Mouse (Mus musculus) lung, adult 18-20 months (tissue): Measurements from ENCODE around the gene Rab40c.

Source experiments
- DNase-seq, 2 experiments: peaks; one replicate each; pipeline ENCODE4 v3.0.0; 2022; ENCODE audit warnings: mixed read lengths in 2 of 2

Rab40c gene

DNA sequence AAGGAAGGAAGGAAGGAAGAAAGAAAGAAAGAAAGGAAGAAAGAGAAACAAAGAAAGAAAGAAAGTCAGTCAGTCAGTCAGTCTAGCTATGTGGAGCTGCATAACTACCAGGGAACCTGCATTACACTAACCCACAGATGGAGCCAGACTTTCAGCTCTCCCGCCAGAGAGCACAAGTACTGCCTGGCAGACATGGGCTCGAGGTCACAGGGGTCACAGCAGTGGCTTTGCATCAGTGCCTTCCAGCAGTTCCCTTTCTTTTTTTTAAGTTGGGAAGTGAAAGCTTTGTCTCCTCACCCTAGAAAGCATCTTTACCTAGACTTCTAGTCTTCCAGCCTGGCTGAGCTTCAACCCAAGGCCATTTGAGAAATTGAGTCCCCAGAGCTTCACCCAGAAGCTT, 24.1 kb downstream of the Rab40c start:
- DNase-seq = no peak

DNA sequence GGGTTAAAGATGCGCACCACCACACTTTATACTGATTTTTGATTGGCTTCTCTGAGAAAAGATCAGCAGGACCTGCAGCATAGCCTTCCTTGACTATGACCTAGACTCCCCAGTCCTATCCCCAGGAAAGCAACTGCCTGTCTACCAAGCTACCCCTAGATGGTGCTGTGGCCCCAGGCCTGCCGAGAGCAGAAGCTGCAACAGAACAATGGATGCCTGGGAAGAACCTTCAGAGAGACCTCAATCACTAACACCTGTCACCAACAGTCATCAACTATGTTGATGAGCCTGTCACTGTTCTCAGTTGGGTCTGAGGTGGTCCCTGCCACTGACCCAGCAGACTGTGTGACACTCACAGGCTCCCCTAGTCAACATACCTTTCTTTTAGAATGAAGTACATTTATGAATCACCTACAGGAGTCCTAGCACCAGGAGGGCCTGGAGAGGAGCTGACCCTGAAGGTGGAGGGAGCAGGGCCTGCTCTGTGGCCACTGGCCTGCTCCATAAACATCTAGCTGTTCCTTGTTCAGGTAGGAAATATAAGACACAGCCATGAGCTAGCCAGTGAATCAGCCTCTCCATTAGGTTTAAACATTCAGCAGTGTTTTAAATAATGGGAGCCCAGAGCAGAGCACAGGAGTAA, 25.4 kb downstream of the Rab40c start:
- peak; percentile 64 to 68 for DNase-seq

DNA sequence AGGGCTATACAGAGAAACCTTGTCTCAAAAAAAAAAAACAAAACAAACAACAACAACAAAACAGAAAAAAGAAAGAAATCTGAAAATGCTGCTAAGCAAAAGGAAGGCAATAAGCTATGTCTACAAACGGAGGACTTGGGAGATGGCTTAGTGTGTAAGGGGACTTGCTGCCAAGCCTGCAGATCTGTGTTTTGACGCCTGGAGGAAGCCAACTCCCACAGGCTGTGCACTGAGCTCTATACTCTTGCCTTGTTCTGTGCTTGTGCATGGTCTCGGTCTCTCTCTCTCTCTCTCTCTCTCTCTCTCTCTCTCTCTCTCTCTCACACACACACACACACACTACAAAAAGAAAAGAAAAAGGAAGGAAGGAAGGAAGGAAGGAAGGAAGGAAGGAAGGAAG, 30.7 kb downstream of the Rab40c start:
- DNase-seq = no peak

DNA sequence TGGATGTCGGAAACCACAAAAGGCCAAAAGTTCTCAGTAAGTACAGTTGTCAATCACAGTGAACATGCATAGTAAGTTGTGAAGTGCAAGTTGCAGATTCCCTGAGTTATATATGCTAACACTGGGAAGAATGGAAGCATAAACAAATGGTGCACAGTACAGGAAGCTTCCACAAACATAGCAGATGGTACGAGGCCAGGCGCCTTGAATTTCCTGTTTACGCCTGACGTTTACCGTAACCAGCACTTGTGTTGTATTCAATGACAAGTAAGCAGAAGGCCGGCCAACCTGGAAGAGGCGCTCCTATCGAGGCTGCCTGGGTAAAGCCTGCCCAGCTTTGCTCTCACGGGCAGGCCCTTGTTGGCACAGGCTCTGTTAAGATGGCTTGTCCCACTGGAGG, 32.1 kb downstream of the Rab40c start:
- peak; percentile 31 to 60 for DNase-seq

DNA sequence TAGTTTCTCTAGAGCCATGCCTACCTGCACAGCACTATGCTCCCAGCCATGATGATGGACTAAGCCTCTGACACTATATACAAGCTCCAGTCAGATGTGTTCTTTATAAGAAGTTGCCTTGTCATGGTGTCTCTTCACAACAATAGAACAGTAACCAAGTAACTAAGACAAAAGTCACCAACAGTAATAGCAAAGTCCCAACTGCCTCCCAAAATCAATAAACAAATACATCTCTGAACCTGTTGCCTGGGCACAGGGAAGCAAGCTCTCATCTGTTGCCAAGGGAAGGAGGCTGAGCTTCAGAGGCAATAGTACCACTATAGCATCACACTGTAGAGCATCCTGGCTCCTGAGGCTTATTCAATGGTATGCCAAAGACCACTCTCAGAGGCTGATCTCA, 32.7 kb downstream of the Rab40c start:
- DNase-seq = no peak

DNA sequence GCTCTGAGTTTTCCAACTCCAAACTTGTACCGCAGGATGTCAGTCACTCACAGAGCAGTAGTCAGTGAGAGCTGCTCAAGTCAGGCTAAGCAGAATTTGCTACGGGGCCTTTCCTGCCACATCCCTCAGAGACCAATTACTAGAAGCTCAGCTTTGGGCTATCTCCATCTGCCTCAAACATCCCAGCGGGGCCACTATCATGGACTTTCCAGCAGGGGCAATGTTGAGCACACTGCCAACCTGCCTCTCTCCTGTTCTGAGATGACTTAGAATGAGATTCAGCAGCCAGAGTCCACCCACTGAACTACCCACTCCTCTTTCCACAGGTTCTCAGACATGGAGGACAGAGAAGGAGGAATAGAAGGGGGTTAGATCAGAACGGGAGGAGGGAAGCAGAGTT, 33.9 kb downstream of the Rab40c start:
- no peak for DNase-seq

DNA sequence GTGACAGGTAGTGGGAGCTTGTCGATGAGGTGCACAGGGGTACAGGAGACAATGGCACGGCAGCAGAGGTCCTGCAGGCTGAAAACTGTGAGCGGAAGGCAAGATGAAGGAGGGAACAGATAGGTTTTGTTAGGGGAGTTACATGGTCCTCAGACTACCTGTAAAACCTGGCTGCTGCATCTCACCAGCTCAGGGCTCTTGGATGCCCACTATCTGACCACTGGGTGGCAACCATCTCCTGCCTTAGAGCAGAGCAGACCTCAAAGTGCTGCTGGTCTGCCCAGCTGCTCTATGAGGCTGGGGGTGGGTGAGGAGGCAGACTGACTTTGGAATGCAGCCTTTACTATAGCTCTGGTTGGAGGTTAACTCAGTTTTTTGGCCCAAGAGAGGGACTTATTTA, 35.7 kb downstream of the Rab40c start:
- no peak for DNase-seq

DNA sequence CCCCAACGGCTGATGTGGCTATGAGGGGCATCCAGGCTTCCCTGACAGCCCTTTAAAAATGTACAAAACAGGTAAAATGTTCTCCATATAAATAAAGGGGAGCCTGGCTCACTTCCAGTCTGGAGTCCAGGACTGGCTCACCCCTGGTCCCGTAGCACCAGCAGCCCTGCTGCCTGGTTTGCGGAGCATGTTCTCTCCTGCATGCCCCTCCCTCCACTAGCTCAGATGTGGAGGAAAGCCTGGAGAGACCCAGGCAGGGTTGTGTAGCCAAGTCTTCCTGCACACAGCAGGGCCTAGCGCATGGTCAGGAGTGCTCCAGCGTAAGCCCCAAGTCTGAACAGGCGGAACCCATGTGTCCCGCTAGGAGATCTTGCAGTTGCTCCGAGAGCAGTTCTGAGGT, 36.3 kb downstream of the Rab40c start:
- DNase-seq = no peak

DNA sequence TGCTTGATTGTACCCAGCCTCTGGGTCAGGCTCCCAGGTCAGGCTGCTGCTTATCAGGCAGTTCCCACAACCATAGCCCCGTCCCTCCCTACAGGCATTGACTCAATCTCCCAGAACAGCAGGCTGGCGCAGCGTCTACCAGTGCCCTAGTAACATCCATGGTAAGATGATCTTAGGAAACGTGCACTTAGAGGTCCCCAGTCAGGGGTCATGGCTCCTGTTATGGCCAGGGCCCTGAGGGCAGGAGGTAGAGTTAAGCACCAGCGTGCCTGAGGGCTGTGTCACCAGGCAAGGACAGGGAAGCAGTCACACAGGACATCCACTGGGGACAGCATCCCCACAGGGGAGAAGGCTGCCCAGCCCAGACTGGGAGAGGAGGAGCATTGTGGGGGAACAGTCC, 37.2 kb downstream of the Rab40c start:
- no peak for DNase-seq

DNA sequence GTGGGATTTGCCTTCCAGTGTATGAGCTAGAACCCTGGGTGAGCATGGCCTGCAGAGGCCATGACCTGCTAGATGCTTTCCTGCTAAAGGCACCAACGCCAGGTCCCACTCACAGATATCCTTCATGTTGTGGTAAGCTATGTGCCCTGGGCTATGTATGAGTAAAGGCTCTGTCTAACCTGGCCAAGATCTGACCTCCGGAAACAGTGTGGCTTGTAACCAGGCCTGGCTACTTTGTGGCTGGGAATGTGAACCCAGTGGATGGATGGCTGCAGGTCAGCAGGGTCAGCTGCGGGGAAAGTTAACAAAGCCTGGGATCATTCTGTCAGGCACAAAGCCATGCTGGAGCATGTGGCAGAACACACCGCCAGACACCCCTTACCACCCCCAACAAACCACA, 37.8 kb downstream of the Rab40c start:
- no peak for DNase-seq

DNA sequence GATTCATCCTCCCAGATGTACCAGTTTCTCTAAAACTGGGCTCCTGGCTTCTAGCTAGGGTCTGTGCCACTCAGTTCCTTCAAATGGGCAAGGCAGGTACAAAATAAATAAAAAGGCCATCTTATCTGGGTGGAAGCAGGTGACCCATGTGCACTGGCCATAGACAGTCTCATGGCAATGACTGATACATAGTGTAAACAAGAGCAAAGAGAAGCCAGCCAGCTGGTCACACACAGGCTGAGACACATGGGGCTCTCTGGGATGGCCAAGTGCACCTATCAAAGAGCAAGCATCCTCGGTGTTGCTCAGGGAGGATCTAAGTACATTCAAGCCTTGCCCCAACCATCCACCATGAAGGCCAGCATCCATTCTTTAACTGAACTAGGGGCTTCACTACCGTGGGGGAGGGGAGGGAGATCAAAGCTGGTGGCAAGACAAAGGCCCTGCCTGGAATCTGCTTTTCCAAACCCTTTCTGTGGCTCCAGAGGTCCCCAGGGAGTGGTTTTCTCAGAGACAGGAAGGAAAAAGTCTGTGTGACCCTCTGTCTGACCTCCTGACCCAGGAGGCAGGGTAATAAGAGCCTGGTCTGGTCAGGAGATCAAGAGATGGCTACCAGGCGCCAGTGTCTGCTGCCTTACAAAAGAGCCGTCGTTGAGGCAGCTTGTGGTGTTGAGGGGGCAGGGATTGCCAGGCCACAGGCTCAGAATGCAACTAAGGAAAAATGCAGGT, 38.5 kb downstream of the Rab40c start:
- DNase-seq = no peak

DNA sequence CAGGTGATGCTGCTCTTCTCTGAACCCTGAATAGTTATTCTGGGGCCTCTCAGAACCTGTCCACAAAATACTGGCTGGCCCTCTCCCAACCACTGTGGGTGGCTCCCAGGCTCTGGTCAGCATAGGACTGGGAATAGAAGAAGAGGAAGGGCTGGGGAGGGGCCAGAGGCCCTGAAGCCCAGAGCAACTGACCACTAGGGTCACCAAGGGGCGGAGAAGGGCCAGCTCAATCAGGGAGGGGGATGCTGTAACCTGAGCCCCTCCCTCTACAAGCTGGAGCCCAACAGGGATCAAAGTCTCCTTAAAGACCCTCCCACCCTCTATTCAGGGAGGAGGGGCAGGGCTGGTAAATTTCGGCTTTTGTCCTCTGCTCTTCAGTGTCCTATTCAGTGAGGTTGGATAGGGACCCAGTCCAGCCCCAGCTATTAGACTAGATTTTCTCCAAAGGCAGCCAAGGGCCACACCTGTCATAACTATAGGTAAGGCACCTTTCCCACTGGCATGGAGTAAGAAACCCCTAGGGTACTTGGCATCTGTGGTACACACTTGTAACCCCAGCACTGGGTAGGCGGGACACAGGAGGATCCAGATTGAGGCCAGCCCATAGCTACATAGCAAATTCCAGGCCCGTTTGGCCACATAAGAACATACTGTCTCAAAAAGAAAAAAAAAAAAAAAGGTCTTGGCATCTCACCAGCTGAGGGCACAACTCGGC, 39.2 kb downstream of the Rab40c start, which contains the start of gene Wfikkn1:
Gene Wfikkn1, minus strand, starts transcription at position 663 of the 715 bp plus-strand sequence.
- no peak for DNase-seq

DNA sequence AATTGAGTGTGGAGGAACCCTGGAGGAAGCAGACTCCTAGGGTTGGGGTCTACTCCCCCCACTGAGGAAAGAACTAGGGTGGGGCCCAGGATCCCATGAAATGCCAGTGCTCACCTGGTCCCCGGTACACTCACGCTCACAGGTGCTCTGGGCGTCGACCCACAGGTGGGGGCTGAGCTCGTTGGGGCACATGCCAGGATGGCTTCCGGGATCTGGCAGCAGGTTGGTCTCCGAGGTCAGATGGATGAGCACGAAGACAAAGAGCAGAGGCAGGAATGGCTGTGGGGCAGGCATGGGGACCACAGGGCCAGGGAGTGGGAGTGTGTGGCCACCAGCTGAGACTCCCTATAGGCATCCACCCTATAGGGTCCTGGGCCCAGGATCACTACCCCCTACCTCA, 39.8 kb downstream of the Rab40c start:
- DNase-seq = no peak

DNA sequence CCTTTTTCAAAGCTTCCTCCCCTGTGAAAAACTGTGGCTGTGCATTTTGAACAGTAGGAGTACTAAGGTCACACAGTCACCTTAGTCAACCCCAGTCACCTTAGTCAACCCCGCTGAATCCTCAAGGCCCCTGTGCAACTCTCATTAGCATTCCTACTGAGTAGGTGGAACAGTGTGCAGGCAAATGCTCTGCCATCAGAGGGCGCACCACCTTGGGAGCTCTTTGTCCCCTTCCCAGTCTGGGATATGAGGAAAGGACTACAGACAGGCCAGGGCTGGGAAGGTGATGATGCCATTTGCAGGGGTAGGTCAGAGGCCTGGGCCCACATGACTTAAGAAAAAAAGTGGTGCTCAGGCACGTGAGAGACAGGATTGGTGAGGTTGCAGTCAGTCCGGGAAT, 40.3 kb downstream of the Rab40c start:
- peak in 1 of 2 experiments; percentile 26 for DNase-seq

DNA sequence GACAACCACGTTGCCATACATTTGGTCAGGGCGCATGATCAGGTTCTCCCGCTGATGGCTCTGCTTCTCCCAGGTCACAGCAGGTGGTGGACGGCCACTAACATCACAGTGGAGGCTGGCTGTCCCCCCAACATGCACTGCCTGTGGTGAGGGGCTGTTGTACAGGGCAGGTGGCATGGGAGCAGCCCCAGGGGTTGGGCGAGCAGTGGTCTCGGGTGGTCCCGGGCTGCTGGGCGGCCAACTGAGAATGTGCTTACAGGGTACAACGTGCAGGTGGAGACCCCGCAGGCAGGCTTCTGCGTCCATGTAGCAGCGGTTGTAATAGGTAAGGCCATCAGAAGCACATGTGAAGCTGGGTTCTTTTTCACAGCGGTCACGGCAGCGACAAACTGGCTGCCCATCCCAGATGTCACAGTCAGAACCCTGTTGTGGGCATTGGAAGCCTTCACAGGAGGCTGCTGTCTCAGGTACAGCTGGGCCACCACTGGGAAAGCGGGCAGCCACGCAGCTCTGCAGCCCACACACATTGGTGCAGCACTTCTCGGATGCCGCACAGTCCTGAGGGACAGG, 40.8 kb downstream of the Rab40c start:
- no peak for DNase-seq

DNA sequence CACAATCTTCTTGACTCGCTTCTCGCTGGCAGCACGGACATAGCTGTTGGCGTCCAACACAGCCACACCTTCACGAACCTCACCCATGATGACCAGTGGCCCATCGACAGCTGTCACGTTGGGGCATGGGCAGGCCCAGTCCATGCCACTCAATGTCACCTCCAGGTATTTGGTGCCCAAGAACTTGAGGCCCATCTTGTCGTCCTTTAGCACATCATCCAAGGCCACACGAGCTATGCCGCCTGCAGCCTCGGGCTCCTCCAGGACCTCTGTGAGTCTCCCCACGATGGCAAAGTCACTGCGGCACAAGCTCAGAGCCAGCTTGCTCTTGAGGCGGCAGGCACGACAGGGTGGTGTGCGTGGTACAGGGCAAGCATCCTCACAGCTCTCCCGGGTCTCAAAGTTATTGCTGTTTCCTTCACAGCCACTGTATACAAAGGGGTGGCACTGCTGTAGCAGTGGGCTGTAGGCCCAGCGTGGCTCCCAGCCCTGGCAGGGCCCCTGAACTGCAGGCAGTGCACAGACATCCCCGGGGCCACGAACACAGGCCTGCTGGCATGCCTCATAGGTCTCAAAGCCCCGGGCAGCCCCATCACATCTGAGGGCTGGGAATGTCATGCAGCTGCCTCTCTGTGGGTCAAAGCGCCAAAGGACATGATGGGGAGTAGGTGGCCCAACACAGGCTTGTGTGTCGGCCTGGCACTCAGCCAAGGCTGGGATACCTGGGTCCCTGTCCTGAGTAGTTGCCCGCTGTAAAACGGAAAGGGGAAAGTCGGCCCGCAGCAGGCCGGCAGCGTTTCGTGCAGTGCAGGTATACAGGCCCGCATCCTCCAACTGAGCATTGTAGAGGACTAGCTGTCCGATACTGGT, 41.6 kb downstream of the Rab40c start:
- DNase-seq = no peak

DNA sequence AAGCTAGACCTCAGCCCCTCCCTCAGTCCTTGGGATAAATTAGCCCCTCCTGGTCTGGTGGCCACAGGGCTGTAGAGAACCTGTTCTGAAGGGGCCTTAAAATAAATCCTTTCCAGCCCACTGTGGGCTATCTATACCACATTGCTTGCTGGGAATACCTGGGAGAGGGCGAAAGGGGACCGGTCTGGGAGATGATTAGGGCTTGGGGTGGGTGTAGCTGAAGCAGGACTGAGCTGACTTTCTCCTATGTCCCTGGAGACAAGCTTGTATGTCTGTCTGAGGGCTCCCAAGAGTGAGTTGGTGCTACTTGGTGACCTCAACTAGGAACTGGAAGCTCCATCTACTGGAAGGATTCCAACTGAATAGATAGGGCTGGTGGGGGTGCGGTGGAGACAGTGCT, 42.5 kb downstream of the Rab40c start:
- no peak for DNase-seq

DNA sequence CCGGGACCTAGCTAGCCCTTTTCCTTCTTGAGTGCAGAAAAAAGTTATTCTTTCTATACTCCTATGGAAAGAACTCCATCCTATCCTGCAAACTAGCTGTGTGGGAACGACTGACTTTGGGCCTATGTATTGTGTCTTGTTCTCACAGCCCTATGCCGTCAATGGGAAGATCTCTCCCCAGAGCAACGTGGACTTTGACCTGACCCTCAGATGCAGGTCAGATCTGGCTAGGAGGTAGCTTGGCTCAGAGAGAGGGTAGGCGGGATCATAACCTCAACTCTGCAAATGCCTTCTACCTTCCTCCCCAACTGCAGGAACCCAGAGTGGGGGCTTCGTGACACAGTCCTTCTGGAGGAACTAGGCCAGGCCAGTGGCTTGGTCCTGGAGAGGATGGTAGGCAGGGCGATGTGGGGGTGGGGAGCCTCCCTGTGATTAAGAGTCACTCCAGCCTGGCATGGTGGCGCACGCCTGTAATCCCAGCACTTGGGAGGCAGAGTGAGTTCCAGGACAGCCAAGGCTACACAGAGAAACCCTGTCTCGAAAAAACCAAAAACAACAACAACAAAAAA, 43.1 kb downstream of the Rab40c start:
- DNase-seq = no peak

DNA sequence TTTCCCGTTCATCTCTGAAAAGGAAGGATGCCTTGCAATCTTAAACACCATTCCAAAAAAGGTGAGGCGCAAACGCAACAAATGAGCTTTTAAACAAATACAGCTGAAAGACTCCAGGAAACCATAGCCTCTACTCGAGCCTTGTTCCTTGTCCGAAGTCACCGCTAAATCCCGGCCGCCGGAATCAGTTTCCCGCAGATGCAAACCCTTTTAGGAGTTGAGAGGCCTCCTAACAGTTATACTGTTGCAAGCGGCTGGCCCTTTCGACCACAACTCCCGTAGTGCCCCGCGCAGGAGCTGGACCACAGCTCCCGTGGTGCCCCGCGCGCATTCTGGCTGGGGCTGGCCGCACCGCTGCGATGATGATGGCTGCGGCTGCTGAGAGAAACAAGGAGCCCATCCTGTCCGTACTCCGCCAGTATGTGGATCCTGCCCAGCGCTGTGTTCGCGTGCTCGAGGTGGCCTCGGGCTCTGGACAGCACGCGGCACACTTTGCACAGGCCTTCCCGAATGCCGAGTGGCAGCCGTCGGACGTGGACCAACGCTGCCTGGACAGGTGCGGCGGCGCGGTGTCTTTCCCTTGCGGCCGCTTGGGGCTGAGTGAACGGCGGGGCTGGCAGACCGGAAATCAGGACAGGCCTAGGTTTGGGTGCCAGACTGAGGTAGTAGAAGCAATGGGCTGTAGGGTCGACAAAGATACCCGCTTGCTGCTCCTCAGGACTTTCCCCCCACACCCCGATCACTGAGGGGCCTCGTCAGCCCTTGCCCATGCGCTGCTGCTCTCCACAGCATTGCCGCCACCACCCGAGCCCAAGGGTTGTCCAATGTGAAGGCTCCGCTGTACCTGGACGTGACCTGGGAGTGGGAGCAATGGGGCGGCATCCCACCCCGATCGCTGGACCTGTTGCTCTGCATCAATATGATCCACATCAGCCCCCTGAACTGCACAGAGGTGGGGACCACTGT, 44.1 kb downstream of the Rab40c start:
- DNase-seq = peak; percentile 89 to 90

DNA sequence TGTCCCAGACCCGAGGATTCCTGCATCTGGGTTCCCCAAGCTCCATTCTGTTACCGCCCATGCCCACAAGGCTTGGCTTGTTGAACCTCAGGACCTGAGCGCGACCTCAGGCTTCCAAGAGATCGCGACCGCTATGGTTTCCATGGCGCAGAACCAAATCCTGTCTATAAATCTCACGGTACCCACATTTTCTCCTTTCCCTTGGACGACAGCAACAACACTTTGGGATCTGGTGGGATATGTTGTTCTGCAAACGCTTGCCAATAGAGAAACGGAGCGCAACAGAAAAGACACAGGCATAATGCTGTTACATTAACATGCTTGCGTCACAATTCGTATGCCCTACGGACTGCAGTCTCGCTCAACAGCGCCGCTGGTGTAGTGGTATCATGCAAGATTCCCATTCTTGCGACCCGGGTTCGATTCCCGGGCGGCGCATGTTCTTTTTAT, 44.8 kb downstream of the Rab40c start, which contains the start of gene Mettl26:
Gene Mettl26, plus strand, starts transcription at position 354 of the 450 bp plus-strand sequence.
- DNase-seq = peak; percentile 92 to 93
